Mouse (Mus musculus) cortical plate, adult 2 months (tissue): Measurements from ENCODE around the gene Tenm2.

ENCODE experiments used
- CTCF ChIP-seq: fragments of 200-500 bp; IDR thresholded peaks from 2 replicates; pipeline ENCODE4 v1.5.1; 2011; ENCODE audit warnings: mild to moderate bottlenecking, control low read depth, low read length; ENCODE audit not compliant: insufficient read depth; ENCODE audit errors: extremely low read depth
- POLR2A ChIP-seq: fragments of 200-500 bp; IDR thresholded peaks from 2 replicates; pipeline ENCODE4 v1.6.1; 2011; ENCODE audit warnings: mild to moderate bottlenecking, low read length, control low read depth; ENCODE audit not compliant: insufficient read depth; ENCODE audit errors: extremely low read depth

- TF ChIP-seq CTCF (no peak), POLR2A (no peak)
These were observed 789.4 kb downstream of the Tenm2 start for GRCm38 (mm10) chr11:36446351-36446750.
